Mouse (Mus musculus) pancreas, adult 10 weeks (tissue): ENCODE measurements around the gene Anln. TPM values are rescaled to one million over a fixed set of nuclear protein-coding genes. Genes with fewer than 3 reads are reported as not detected.

Experiments
- polyA plus RNA-seq: library from polyadenylated mRNA; stranded (reverse); fragments of 350-450 nt; fragmentation: Illumina TruSeq; extraction: RNeasy Lipid Tissue Mini Kit (QIAGEN cat#74804); gene quantifications from one replicate; pipeline ENCODE4 v1.2.3, GENCODE M21; 2015; ENCODE audit warnings: low read depth, low replicate concordance; ENCODE audit not compliant: insufficient read depth

The Anln gene
- 1.0 TPM for polyA plus RNA-seq

GRCm38 (mm10) chr9:22389021-22389476 is at the start of gene Anln:
Anln (minus strand) TSS chr9:22389188.

GRCm38 (mm10) chr9:22411002-22411857 is 22.2 kb upstream of the Anln start, which contains the start of gene 9530077C05Rik:
9530077C05Rik (plus strand) TSS chr9:22411513.

GRCm38 (mm10) chr9:22307156-22307919 is 81.7 kb downstream of the Anln start, which contains the start of gene Zfp810:
Zfp810 (minus strand) TSS chr9:22307648.

Other genes with a start within 250 kb of the Anln start
- gene Pigyl, start 232.3 kb downstream of the Anln start, polyA plus RNA-seq: 9.3 TPM
- gene Zfp872, start 201.1 kb downstream of the Anln start, polyA plus RNA-seq: 0.63 TPM
- 11.5 TPM for gene Zfp809, start 163.5 kb downstream of the Anln start, polyA plus RNA-seq
- gene Zfp599, start 129.3 kb downstream of the Anln start, polyA plus RNA-seq: not detected
- gene Zfp810, start 81.5 kb downstream of the Anln start, polyA plus RNA-seq: 8.2 TPM
- gene 9530077C05Rik, start 22.3 kb upstream of the Anln start, polyA plus RNA-seq: 1.00 TPM
- gene Gm17545, start 65.1 kb upstream of the Anln start, polyA plus RNA-seq: not detected
- 22.8 TPM for gene Rp9, start 80.6 kb upstream of the Anln start, polyA plus RNA-seq
- gene Bbs9, start 86.5 kb upstream of the Anln start, polyA plus RNA-seq: 4.4 TPM